Mouse (Mus musculus) liver, postnatal 0 days (tissue): Measurements from ENCODE around the gene Cd248.

Experiments
- CTCF ChIP-seq: sonication (generic); IDR thresholded peaks from 2 replicates; pipeline ENCODE4 v1.5.1; 2016; ENCODE audit warnings: antibody characterized with exemption, low read depth
- EP300 ChIP-seq: IDR thresholded peaks from 2 replicates; pipeline ENCODE4 v1.6.1; 2016; ENCODE audit warnings: antibody characterized with exemption, low read depth, mild to moderate bottlenecking

- TF ChIP-seq CTCF (no peak), EP300 (no peak)
Observed at GRCm38 (mm10) chr19:5067040-5067799, 658 bp upstream of the Cd248 start.
